Mouse (Mus musculus): ENCODE measurements around the gene Wap.

Wap gene

DNA sequence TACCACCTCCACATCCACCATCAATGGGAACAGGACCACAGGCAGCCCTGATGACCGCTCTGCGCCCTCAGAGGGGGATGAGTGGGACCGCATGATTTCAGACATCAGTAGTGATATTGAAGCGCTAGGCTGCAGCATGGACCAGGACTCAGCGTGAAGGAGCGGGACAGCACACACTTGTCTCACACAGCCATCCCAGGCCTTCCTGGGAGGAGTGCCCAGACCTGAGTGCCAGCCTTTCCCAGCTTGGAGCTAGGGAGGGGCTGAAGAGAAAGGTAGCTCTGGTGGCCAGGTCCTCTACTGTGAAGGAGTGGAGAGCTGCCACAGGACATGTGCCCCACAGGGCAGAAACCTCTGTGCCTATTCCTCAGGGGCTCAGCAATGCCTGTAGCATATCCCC is 42.2 kb downstream of the Wap start:
- DNase-seq: no peak

DNA sequence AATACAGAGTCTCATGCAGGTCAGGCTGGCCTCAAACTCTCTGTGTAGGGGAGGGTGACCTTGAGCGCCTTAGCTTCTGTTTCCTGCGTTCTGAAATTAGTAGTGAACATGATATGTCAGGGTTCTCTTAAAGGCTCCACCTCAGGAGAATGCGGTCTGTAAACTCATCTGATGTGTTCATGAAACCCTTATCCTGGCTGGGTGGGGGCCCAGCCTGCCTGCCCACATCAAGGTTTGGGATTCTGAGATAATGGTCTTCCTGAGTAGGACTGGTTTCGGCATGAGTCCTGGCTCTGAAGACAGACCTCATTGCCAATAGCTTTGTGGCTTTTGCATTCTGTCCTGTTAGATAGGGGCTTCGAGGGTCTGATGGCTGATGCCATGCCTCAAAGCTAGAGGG is 43.1 kb downstream of the Wap start:
- DNase-seq: no peak

DNA sequence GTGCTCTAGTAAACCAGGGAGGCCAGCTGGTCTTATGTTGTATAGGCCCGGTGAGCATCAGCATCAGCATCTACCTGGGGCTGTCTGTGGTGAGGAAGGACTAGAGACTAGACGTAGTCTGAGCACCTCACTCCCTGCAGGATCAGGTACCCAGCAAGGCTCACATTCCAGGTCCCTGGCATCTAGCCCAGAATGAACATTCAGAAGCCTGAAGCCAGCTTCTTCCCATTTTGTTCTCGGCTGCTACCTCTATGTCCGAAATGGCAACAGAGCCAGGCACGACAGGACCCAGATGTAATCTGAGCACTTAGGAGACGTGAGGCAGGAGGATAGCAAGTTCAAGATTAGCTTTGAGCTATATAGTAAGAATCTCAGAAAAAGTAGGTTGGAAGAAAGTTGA is 43.6 kb downstream of the Wap start:
- no peak for DNase-seq

DNA sequence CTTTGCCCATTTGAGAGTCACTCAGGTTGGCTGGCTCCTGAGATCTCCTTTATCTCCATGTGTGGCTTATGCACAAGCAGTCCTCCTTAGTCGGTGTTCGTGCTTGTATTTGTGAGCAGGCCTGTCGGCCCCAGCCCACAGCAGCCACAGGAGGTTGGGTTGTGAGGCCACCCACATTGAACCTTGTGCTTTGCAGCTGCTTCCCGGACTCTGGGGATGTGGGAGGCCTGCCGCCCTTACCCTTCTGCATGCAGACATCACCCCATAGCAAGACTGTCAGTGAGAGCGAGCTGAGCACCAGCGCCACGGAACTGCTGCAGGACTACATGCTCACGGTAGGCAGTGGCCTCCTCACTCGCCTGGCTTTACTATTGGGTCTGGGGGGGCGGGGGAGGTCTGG is 45.0 kb downstream of the Wap start:
- no peak for DNase-seq

DNA sequence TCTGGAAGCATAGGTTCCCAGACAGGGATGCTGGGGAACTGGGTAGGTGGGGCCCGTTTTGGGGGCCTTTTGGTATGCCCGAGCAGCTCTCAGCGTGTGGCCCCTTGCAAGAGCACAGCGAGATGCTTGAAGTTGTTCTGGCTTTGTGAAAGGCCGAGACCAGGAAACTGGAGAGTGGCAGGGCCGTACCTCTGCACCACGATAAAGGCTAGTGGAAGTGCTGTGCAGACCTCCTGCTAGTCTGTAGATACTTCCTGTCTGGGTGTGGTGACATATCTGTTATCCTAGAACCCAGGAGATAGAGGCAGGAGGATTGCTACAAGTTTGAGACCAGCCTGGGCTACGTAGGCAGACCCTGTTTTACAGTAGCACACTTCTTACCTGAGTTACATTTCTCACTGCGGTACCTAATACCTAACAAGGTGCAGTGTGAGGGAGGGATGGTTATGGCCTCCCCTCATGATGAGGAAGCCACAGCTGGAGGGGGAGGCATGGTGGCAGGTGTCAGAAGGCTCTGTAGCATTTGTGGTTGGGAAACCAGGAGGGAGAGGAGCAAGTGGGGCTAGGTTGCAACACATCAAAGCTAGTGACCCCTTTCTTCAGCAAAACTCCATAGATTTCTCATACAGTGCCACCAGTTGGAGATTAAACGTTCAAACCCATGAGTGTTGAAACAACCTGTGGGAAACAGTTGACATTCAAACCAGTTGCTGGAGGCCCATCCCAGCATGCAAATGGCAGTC is 47.3 kb downstream of the Wap start:
- no peak for DNase-seq

DNA sequence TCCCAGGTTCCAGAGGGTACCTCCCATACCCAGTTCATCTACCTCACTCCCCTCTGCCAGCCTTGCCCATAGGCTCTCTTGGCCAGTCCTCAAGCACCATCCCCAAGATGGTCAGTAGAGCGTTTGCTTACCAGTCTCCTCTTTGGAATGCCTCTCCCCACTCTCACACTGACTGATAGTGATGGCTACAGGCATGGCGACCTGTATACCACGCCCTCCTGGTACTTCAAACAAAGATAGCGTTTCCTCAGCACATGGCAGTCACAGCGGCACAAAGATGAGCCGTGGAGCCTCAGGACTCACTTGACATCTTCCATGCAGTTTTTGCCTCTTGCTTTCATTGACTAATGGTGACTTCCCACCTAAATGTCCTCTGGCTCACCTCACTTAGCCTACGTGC is 48.6 kb downstream of the Wap start:
- no peak for DNase-seq

DNA sequence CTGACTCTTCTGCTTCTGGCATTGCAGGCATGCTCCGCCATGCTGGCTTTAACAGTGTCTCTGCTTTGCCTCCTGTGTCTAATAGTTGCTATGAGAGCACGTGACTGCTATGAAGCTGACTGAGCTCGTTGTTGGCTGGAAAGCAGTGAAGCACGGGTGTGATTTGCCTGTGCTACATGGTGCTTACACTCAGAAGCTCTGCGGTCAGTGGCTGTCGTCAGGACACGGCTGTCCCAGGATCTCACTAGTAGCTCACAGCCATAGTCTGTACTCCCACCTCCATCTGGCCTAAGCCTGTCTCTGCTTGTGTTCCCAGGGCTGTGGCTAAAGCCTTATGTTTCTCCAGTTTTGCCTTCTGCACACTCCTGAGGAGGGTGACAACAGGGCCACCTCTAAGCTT is 50.1 kb downstream of the Wap start:
- DNase-seq: no peak

DNA sequence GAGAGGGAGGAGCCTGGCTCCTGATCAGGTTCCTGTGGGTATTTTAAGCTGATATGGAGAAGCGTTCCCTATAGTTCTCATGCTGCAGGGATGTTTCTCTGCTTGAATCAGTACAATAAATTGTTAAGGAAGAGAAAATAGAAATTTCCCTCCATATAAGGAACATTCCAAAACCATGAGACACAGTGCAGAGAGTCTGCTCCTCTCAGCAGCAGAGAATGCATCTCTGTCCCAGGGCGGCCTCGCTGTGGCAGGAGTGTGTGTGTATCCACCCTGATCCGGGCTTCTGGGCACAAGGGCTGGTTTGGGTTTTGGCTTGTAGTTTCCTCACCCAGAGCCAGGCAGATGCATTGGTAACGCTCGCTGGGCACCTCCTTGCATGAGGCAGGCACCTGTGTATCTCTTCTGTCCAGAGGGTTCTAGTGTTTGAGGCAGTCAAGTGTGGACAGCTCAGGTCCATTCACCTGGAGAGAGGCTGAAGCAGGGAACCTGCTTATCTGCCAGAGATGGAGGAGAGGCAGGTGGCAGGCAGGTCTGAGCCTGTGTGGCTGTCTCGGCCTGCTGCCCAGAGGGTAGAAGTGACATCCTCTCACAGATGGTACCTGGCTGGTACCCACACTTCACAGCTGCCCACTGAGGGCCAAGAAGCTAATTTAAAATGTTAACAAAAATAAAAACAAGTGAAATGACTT is 51.0 kb downstream of the Wap start:
- no peak for DNase-seq

DNA sequence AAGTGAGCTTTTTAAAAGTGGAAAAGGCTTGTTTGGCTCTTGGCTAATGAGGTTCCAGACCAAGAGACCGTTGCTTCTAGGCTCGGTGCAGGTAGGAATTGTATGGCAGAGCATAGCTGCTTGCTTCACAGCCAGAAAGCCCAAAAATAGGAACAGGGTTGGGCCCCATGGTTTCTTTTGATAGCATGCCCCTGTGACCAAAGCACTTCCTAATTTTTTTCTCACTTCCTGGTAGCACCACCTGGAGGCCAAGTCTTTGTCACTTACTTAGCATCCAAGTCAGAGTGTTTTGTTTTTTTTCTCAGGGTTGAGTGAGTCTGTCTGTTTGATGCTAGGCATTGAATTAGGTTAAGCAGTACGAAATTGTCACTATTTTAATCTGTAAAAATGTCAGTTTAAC is 51.8 kb downstream of the Wap start:
- no peak for DNase-seq

DNA sequence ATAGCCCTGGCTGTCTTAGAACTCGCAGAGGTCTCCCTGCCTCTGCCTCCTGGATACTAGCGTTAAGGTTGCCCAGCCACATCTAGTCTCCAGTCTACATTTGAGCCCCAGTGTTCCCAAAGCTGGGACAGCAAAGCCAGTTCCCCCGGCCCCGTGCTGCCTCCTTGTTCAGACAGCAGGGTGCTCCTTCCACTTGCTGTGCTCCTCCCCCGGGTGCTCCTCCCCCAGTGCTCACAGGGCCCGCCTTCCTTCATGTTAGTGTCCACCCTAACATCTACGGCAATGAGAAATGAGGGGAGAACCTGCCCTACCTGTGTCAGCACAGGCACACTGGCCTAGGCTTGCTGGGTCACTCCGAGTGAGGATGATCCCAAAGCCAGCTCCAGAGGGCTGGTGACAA is 52.7 kb downstream of the Wap start:
- no peak for DNase-seq

All from kidney, adult 18-20 months (tissue).